Mouse (Mus musculus): ENCODE data around the gene Sowaha. TPM values are rescaled to one million over a fixed set of nuclear protein-coding genes. Genes with fewer than 3 reads are reported as not detected.
"Not testable (repeated sequence)": the region's sequence is repeated elsewhere in the genome, so short reads cannot be mapped to it uniquely, and the experiment has no call there.

Gene Sowaha
- total RNA-seq, 2 experiments from 2014 or later, result 178 to 298 TPM

- no peak for ATAC-seq (replicated peaks; ENCODE audit: low FRiP score, poor library complexity, severe bottlenecking)
Observed at GRCm38 (mm10) chr11:53448529-53448928, 31.5 kb downstream of the Sowaha start.

GRCm38 (mm10) chr11:53447996-53448395 is 32.1 kb downstream of the Sowaha start:
- ATAC-seq (replicated peaks; ENCODE audit: low FRiP score, poor library complexity, severe bottlenecking), result no peak

GRCm38 (mm10) chr11:53446183-53446582 is 33.9 kb downstream of the Sowaha start:
- ATAC-seq (replicated peaks; ENCODE audit: low FRiP score, poor library complexity, severe bottlenecking), result no peak

GRCm38 (mm10) chr11:53445562-53445961 is 34.5 kb downstream of the Sowaha start:
- ATAC-seq (replicated peaks; ENCODE audit: low FRiP score, poor library complexity, severe bottlenecking), result no peak

GRCm38 (mm10) chr11:53443861-53444260 is 36.2 kb downstream of the Sowaha start:
- no peak for ATAC-seq (replicated peaks; ENCODE audit: low FRiP score, poor library complexity, severe bottlenecking)

GRCm38 (mm10) chr11:53441921-53442320 is 38.2 kb downstream of the Sowaha start:
- ATAC-seq (replicated peaks; ENCODE audit: low FRiP score, poor library complexity, severe bottlenecking), result no peak

GRCm38 (mm10) chr11:53436338-53436737 is 43.7 kb downstream of the Sowaha start:
- ATAC-seq (replicated peaks; ENCODE audit: low FRiP score, poor library complexity, severe bottlenecking), result no peak

GRCm38 (mm10) chr11:53435504-53435903 is 44.6 kb downstream of the Sowaha start:
- ATAC-seq (replicated peaks; ENCODE audit: low FRiP score, poor library complexity, severe bottlenecking), result no peak

GRCm38 (mm10) chr11:53433057-53433456 is 47.0 kb downstream of the Sowaha start:
- ATAC-seq (replicated peaks; ENCODE audit: low FRiP score, poor library complexity, severe bottlenecking), result no peak

- ATAC-seq (replicated peaks; ENCODE audit: low FRiP score, poor library complexity, severe bottlenecking), result peak; percentile 11
Observed at GRCm38 (mm10) chr11:53431347-53432056, 48.6 kb downstream of the Sowaha start.

GRCm38 (mm10) chr11:53430670-53431346 is 49.3 kb downstream of the Sowaha start, which contains the start of the genes Uqcrq and Gdf9:
Gene Uqcrq, minus strand, starts transcription at chr11:53430831.
Gene Gdf9, plus strand, starts transcription at chr11:53431023.
- peak; percentile 89 for ATAC-seq (replicated peaks; ENCODE audit: low FRiP score, poor library complexity, severe bottlenecking)

GRCm38 (mm10) chr11:53430300-53430669 is 49.8 kb downstream of the Sowaha start:
- peak; percentile 55 for ATAC-seq (replicated peaks; ENCODE audit: low FRiP score, poor library complexity, severe bottlenecking)

- ATAC-seq (replicated peaks; ENCODE audit: low FRiP score, poor library complexity, severe bottlenecking), result no peak
Observed at GRCm38 (mm10) chr11:53429182-53429581, 50.9 kb downstream of the Sowaha start.

- no peak for ATAC-seq (replicated peaks; ENCODE audit: low FRiP score, poor library complexity, severe bottlenecking)
Observed at GRCm38 (mm10) chr11:53428716-53429057, 51.4 kb downstream of the Sowaha start.

GRCm38 (mm10) chr11:53427993-53428715 is 51.9 kb downstream of the Sowaha start:
- ATAC-seq (replicated peaks; ENCODE audit: low FRiP score, poor library complexity, severe bottlenecking), result no peak

GRCm38 (mm10) chr11:53426914-53427313 is 53.2 kb downstream of the Sowaha start:
- not testable (repeated sequence) for ATAC-seq (replicated peaks; ENCODE audit: low FRiP score, poor library complexity, severe bottlenecking)

Other genes starting within 250 kb of the Sowaha start
- gene Hspa4, start 179.8 kb downstream of the Sowaha start, total RNA-seq (2015; ENCODE audit: low replicate concordance), result 40.9 and 48.5 TPM in 2 replicates
- 93.7 and 111 TPM in 2 replicates for gene Hspa4, start 179.8 kb downstream of the Sowaha start, total RNA-seq (2017; ENCODE audit: low replicate concordance)
- gene Zcchc10, start 155.6 kb downstream of the Sowaha start, total RNA-seq (2015; ENCODE audit: low replicate concordance), result 7.9 and 13.6 TPM in 2 replicates
- 0.94 and 2.0 TPM in 2 replicates for gene Zcchc10, start 155.6 kb downstream of the Sowaha start, total RNA-seq (2017; ENCODE audit: low replicate concordance)
- gene Aff4, start 129.4 kb downstream of the Sowaha start, total RNA-seq (2015; ENCODE audit: low replicate concordance), result 32.2 and 50.3 TPM in 2 replicates
- gene Aff4, start 129.4 kb downstream of the Sowaha start, total RNA-seq (2017; ENCODE audit: low replicate concordance), result 12.0 and 25.4 TPM in 2 replicates
- gene Leap2, start 57.1 kb downstream of the Sowaha start, total RNA-seq (2015; ENCODE audit: low replicate concordance), result not detected in 2 replicates
- not detected in 2 replicates for gene Leap2, start 57.1 kb downstream of the Sowaha start, total RNA-seq (2017; ENCODE audit: low replicate concordance)
- 24.5 and 74.4 TPM in 2 replicates for gene Uqcrq, start 49.4 kb downstream of the Sowaha start, total RNA-seq (2015; ENCODE audit: low replicate concordance)
- 7.6 and 16.6 TPM in 2 replicates for gene Uqcrq, start 49.4 kb downstream of the Sowaha start, total RNA-seq (2017; ENCODE audit: low replicate concordance)
- not detected in 2 replicates for gene Gdf9, start 49.3 kb downstream of the Sowaha start, total RNA-seq (2015; ENCODE audit: low replicate concordance)
- gene Gdf9, start 49.3 kb downstream of the Sowaha start, total RNA-seq (2017; ENCODE audit: low replicate concordance), result not detected in 2 replicates
- not detected in 2 replicates for gene Gm10447, start 23.2 kb downstream of the Sowaha start, total RNA-seq (2015; ENCODE audit: low replicate concordance)
- gene Gm10447, start 23.2 kb downstream of the Sowaha start, total RNA-seq (2017; ENCODE audit: low replicate concordance), result not detected in 2 replicates
- gene Shroom1, start 23.1 kb downstream of the Sowaha start, total RNA-seq (2015; ENCODE audit: low replicate concordance), result not detected in 2 replicates
- gene Shroom1, start 23.1 kb downstream of the Sowaha start, total RNA-seq (2017; ENCODE audit: low replicate concordance), result not detected in 2 replicates
- gene Gm9837, start 9.8 kb downstream of the Sowaha start, total RNA-seq (2015; ENCODE audit: low replicate concordance), result not detected in 2 replicates
- gene Gm9837, start 9.8 kb downstream of the Sowaha start, total RNA-seq (2017; ENCODE audit: low replicate concordance), result not detected in 2 replicates
- gene Gm9945, start 108 bp downstream of the Sowaha start, total RNA-seq (2015; ENCODE audit: low replicate concordance), result 2.3 and 2.5 TPM in 2 replicates
- 5.2 and 6.7 TPM in 2 replicates for gene Gm9945, start 108 bp downstream of the Sowaha start, total RNA-seq (2017; ENCODE audit: low replicate concordance)
- 28.1 and 29.9 TPM in 2 replicates for gene Sept8, start 39.0 kb upstream of the Sowaha start, total RNA-seq (2015; ENCODE audit: low replicate concordance)
- 31.2 and 60.5 TPM in 2 replicates for gene Sept8, start 39.0 kb upstream of the Sowaha start, total RNA-seq (2017; ENCODE audit: low replicate concordance)
- 1.3 and 4.4 TPM in 2 replicates for gene Kif3a, start 87.1 kb upstream of the Sowaha start, total RNA-seq (2015; ENCODE audit: low replicate concordance)
- gene Kif3a, start 87.1 kb upstream of the Sowaha start, total RNA-seq (2017; ENCODE audit: low replicate concordance), result 2.8 and 5.2 TPM in 2 replicates
- not detected in 2 replicates for gene Il4, start 138.4 kb upstream of the Sowaha start, total RNA-seq (2015; ENCODE audit: low replicate concordance)
- gene Il4, start 138.4 kb upstream of the Sowaha start, total RNA-seq (2017; ENCODE audit: low replicate concordance), result 1.1 TPM in 1 of 2 replicates, not detected in the other
- gene Il13, start 154.4 kb upstream of the Sowaha start, total RNA-seq (2015; ENCODE audit: low replicate concordance), result not detected in 2 replicates
- not detected in 2 replicates for gene Il13, start 154.4 kb upstream of the Sowaha start, total RNA-seq (2017; ENCODE audit: low replicate concordance)
- 12.5 and 14.2 TPM in 2 replicates for gene Rad50, start 227.0 kb upstream of the Sowaha start, total RNA-seq (2015; ENCODE audit: low replicate concordance)
- gene Rad50, start 227.0 kb upstream of the Sowaha start, total RNA-seq (2017; ENCODE audit: low replicate concordance), result 12.3 and 22.3 TPM in 2 replicates
- gene Il5, start 240.5 kb upstream of the Sowaha start, total RNA-seq (2015; ENCODE audit: low replicate concordance), result not detected in 2 replicates
- not detected in 2 replicates for gene Il5, start 240.5 kb upstream of the Sowaha start, total RNA-seq (2017; ENCODE audit: low replicate concordance)